Mouse (Mus musculus) MEL (cell line): ENCODE results near the gene Gramd2. TPM values are rescaled to one million over a fixed set of nuclear protein-coding genes. Genes with fewer than 3 reads are reported as not detected.

Experiments
- DNase-seq: peaks from one replicate; pipeline ENCODE4 v3.0.0; 2011; ENCODE audit warnings: low read depth, low spot score
- H3K27ac ChIP-seq: 2 replicates; pipeline ENCODE4 v1.5.1; 2012; ENCODE audit warnings: low read depth, mild to moderate bottlenecking, control low read depth, low read length, moderate library complexity; ENCODE audit not compliant: control insufficient read depth
- H3K27me3 ChIP-seq, 2 experiments: fragments of 150-350 bp in 1 of 2; sonication (generic) in 1 of 2; 2 replicates each; pipeline ENCODE4 v1.6.1; 2012; ENCODE audit warnings: low read length in 2 of 2, mild to moderate bottlenecking in 2 of 2, improper control_type of control experiment in 1 of 2, moderate library complexity in 1 of 2; ENCODE audit not compliant: insufficient read depth in 2 of 2, control insufficient read depth in 1 of 2
- H3K36me3 ChIP-seq, 2 experiments: 2 replicates each; pipeline ENCODE4 v1.6.1; 2012 to 2014; ENCODE audit warnings: low read length in 2 of 2, improper control_type of control experiment in 1 of 2, inconsistent platforms in 1 of 2, mild to moderate bottlenecking in 1 of 2; ENCODE audit not compliant: insufficient read depth in 2 of 2, control insufficient read depth in 1 of 2
- H3K4me1 ChIP-seq, 2 experiments: fragments of 150-350 bp in 1 of 2; sonication (generic) in 1 of 2; 2 replicates each; pipeline ENCODE4 v1.6.1; 2012; ENCODE audit warnings: low read length in 2 of 2, improper control_type of control experiment in 1 of 2, mild to moderate bottlenecking in 1 of 2; ENCODE audit not compliant: insufficient read depth in 2 of 2, control insufficient read depth in 1 of 2
- H3K4me3 ChIP-seq, 2 experiments: fragments of 150-350 bp in 1 of 2; sonication (generic) in 1 of 2; 2 replicates each; pipeline ENCODE4 v1.5.1; 2012; ENCODE audit warnings: low read depth in 2 of 2, low read length in 2 of 2, mild to moderate bottlenecking in 2 of 2, moderate library complexity in 2 of 2, control low read depth in 1 of 2, improper control_type of control experiment in 1 of 2; ENCODE audit not compliant: control insufficient read depth in 1 of 2, insufficient read depth in 1 of 2
- H3K79me2 ChIP-seq: 2 replicates; pipeline ENCODE4 v1.6.1; 2012; ENCODE audit warnings: mild to moderate bottlenecking, low read length, moderate library complexity; ENCODE audit not compliant: control insufficient read depth, poor library complexity, insufficient read depth
- H3K9ac ChIP-seq: 2 replicates; pipeline ENCODE4 v1.6.1; 2012; ENCODE audit warnings: low read depth, mild to moderate bottlenecking, control low read depth, low read length, moderate library complexity; ENCODE audit not compliant: control insufficient read depth, poor library complexity, severe bottlenecking
- H3K9me3 ChIP-seq: fragments of 150-350 bp; sonication (generic); replicated peaks from 2 replicates; pipeline ENCODE4 v1.6.1; 2012; ENCODE audit warnings: mild to moderate bottlenecking, low read length, improper control_type of control experiment, moderate library complexity; ENCODE audit not compliant: insufficient read depth
- EP300 ChIP-seq, 2 experiments: IDR thresholded peaks; 2 replicates each; pipeline ENCODE4 v1.6.1; 2011; ENCODE audit warnings: improper control_type of control experiment in 2 of 2, low read length in 2 of 2, low read depth in 1 of 2, mild to moderate bottlenecking in 1 of 2
- GATA1 ChIP-seq: IDR thresholded peaks from 2 replicates; pipeline ENCODE4 v1.6.1; 2011; ENCODE audit warnings: low read depth, low read length, improper control_type of control experiment
- HCFC1 ChIP-seq: IDR thresholded peaks from 2 replicates; pipeline ENCODE4 v1.6.1; 2012; ENCODE audit warnings: low read depth, mild to moderate bottlenecking, inconsistent platforms, low read length, improper control_type of control experiment, moderate library complexity
- JUND ChIP-seq: IDR thresholded peaks from 2 replicates; pipeline ENCODE4 v1.6.1; 2011; ENCODE audit warnings: low read depth, mild to moderate bottlenecking, improper control_type of control experiment, low read length
- MAFK ChIP-seq: IDR thresholded peaks from 2 replicates; pipeline ENCODE4 v1.6.1; 2011; ENCODE audit warnings: low read depth, mild to moderate bottlenecking, low read length, improper control_type of control experiment, borderline replicate concordance
- MEF2A ChIP-seq: IDR thresholded peaks from 2 replicates; pipeline ENCODE4 v1.6.1; 2014; ENCODE audit warnings: low read depth, mild to moderate bottlenecking, inconsistent platforms, low read length, improper control_type of control experiment; ENCODE audit not compliant: poor library complexity, insufficient replicate concordance, severe bottlenecking; ENCODE audit errors: extremely low read depth
- MXI1 ChIP-seq: IDR thresholded peaks from 2 replicates; pipeline ENCODE4 v1.6.1; 2011; ENCODE audit warnings: mild to moderate bottlenecking, low read depth, low read length, improper control_type of control experiment
- MYB ChIP-seq: IDR thresholded peaks from 2 replicates; pipeline ENCODE4 v1.6.1; 2011; ENCODE audit warnings: mild to moderate bottlenecking, low read depth, low read length, improper control_type of control experiment
- MYC ChIP-seq: IDR thresholded peaks from 2 replicates; pipeline ENCODE4 v1.6.1; 2011; ENCODE audit warnings: low read depth, mild to moderate bottlenecking, low read length, improper control_type of control experiment, moderate library complexity
- POLR2A ChIP-seq, 2 experiments: IDR thresholded peaks; 2 replicates each; pipeline ENCODE4 v1.6.1; 2011 to 2012; ENCODE audit warnings: low read length in 2 of 2, mild to moderate bottlenecking in 2 of 2, control low read depth in 1 of 2, improper control_type of control experiment in 1 of 2, low read depth in 1 of 2, moderate library complexity in 1 of 2; ENCODE audit not compliant: control insufficient read depth in 1 of 2, insufficient read depth in 1 of 2, poor library complexity in 1 of 2
- POLR2AphosphoS2 ChIP-seq: IDR thresholded peaks from 2 replicates; pipeline ENCODE4 v1.6.1; 2011; ENCODE audit warnings: low read length, improper control_type of control experiment
- RCOR1 ChIP-seq: IDR thresholded peaks from 2 replicates; pipeline ENCODE4 v1.6.1; 2012; ENCODE audit warnings: low read depth, mild to moderate bottlenecking, inconsistent platforms, low read length, improper control_type of control experiment
- SIN3A ChIP-seq: IDR thresholded peaks from 2 replicates; pipeline ENCODE4 v1.6.1; 2012; ENCODE audit warnings: low read length, improper control_type of control experiment, inconsistent platforms
- SMC3 ChIP-seq: IDR thresholded peaks from 2 replicates; pipeline ENCODE4 v1.6.1; 2011; ENCODE audit warnings: low read depth, low read length, improper control_type of control experiment
- TAL1 ChIP-seq: IDR thresholded peaks from 2 replicates; pipeline ENCODE4 v1.6.1; 2012; ENCODE audit warnings: mild to moderate bottlenecking, inconsistent platforms, low read length, moderate library complexity, mixed read lengths
- TCF12 ChIP-seq: IDR thresholded peaks from 2 replicates; pipeline ENCODE4 v1.6.1; 2014; ENCODE audit warnings: low read depth, mild to moderate bottlenecking, inconsistent platforms, low read length, improper control_type of control experiment, moderate library complexity
- UBTF ChIP-seq: IDR thresholded peaks from 2 replicates; pipeline ENCODE4 v1.6.1; 2012; ENCODE audit warnings: low read depth, mild to moderate bottlenecking, inconsistent platforms, low read length, improper control_type of control experiment, moderate library complexity, borderline replicate concordance; ENCODE audit not compliant: insufficient read depth
- USF2 ChIP-seq, 2 experiments: IDR thresholded peaks; 2 replicates each; pipeline ENCODE4 v1.6.1; 2011 to 2012; ENCODE audit warnings: improper control_type of control experiment in 2 of 2, low read length in 2 of 2, borderline replicate concordance in 1 of 2, inconsistent platforms in 1 of 2, low read depth in 1 of 2, mild to moderate bottlenecking in 1 of 2; ENCODE audit not compliant: insufficient read depth in 1 of 2
- ZC3H11A ChIP-seq: IDR thresholded peaks from 2 replicates; pipeline ENCODE4 v1.6.1; 2012; ENCODE audit warnings: low read depth, mild to moderate bottlenecking, inconsistent platforms, low read length, improper control_type of control experiment
- ZNF384 ChIP-seq: IDR thresholded peaks from 2 replicates; pipeline ENCODE4 v1.6.1; 2012; ENCODE audit warnings: low read depth, mild to moderate bottlenecking, inconsistent platforms, low read length, improper control_type of control experiment
- polyA plus RNA-seq, 2 experiments: library from polyadenylated mRNA; stranded (reverse) in 1 of 2; unstranded in 1 of 2; fragments of >175 nt in 1 of 2; fragments of >200 nt in 1 of 2; gene quantifications; 2 replicates each; pipeline versions ENCODE4 v1.2.1 to v1.2.4; 2012; ENCODE audit warnings: low replicate concordance in 2 of 2, low read depth in 1 of 2; ENCODE audit not compliant: insufficient read length in 2 of 2, insufficient read depth in 1 of 2, missing spikeins in 1 of 2
- total RNA-seq: library from RNA; depleted of rRNA; stranded (reverse); fragments of 300-350 nt; gene quantifications from 2 replicates; pipeline ENCODE4 v1.2.3, GENCODE M21; 2012

Gramd2 gene
- total and polyA plus RNA-seq, 3 experiments = 0.04 TPM; not detected in 2

DNA sequence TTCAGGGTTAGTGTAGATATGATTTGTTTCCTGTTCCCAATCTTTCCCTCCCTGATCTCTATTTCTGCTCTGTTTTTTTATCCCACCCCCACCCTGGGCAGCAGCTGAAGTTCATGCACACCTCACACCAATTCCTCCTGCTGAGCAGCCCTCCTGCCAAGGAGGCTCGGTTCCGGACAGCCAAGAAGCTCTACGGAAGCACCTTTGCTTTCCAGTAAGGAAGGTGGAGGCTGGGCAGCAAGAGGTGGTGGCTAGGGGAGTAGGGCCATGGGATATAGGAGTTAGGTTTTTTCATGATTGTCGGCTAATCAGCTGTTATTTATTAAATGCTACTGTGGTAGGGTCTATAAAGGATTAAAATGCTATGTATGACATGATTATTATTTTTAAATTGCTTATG, 40.0 kb upstream of the Gramd2 start:
- peaks cover 11 to 13% of the 10 kb centered on the region in 2 experiments for H3K4me1 ChIP-seq
- H3K27ac ChIP-seq = no peak overlapping the region
- H3K36me3 ChIP-seq = peaks cover 11 to 25% of the 10 kb centered on the region in 2 experiments
- no peak for TF ChIP-seq POLR2AphosphoS2
- TF ChIP-seq MAFK = no peak
- TF ChIP-seq SMC3 = no peak
- no peak for TF ChIP-seq GATA1
- no peak for TF ChIP-seq ZC3H11A
- TF ChIP-seq MYC = no peak
- no peak for TF ChIP-seq EP300 (IDR thresholded peaks at IDR 0.05; ENCODE audit: low read depth in 1 of 2, low read length in 2 of 2)
- no peak for TF ChIP-seq JUND
- TF ChIP-seq TAL1 = no peak
- H3K27me3 ChIP-seq = no peaks in the 10 kb centered on the region
- H3K4me3 ChIP-seq = no peak overlapping the region
- no peaks in the 10 kb centered on the region for H3K79me2 ChIP-seq
- H3K9me3 ChIP-seq = no peaks in the 10 kb centered on the region
- no peak for DNase-seq
- H3K9ac ChIP-seq = no peak overlapping the region

DNA sequence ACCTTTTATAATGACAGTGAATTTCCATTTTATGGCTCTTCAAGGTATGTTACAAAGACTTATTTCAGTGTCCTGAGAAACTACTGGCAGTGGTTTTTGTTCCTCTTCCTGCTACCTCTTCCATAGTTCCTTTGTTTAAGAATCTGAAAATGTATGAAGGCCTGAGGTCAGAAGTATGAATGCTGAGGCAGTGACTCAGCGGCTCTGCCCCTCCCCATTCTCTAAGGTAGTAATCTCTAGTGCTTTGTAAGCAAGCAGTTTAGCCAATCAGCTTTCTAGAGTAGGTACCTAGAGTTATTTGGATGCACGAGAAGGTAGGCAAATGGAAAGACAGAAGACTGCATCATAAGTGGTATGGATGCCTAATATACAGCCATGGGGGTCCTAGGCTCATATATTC, 38.6 kb upstream of the Gramd2 start:
- H3K9me3 ChIP-seq = no peaks in the 10 kb centered on the region
- no peak for TF ChIP-seq ZNF384
- TF ChIP-seq ZC3H11A = no peak
- TF ChIP-seq SMC3 = no peak
- TF ChIP-seq MEF2A = no peak
- no peak for TF ChIP-seq TCF12
- no peak for TF ChIP-seq MYB
- TF ChIP-seq RCOR1 = no peak
- no peak for TF ChIP-seq MAFK
- TF ChIP-seq MXI1 = no peak
- no peak for TF ChIP-seq POLR2A (IDR thresholded peaks at IDR 0.05; ENCODE audit: control insufficient read depth in 1 of 2, insufficient read depth in 1 of 2, low read depth in 1 of 2, low read length in 2 of 2, poor library complexity in 1 of 2)
- no peak for TF ChIP-seq POLR2AphosphoS2
- no peak for TF ChIP-seq UBTF
- TF ChIP-seq HCFC1 = no peak
- no peak for TF ChIP-seq SIN3A
- no peak for TF ChIP-seq MYC
- no peak for TF ChIP-seq USF2 (IDR thresholded peaks at IDR 0.05; ENCODE audit: borderline replicate concordance in 1 of 2, insufficient read depth in 1 of 2, low read depth in 1 of 2, low read length in 2 of 2)
- H3K9ac ChIP-seq = no peak overlapping the region
- no peak for DNase-seq
- H3K4me1 ChIP-seq = peaks cover 11 to 13% of the 10 kb centered on the region in 2 experiments
- H3K27ac ChIP-seq = no peak overlapping the region
- H3K36me3 ChIP-seq = peaks cover 11 to 25% of the 10 kb centered on the region in 2 experiments
- H3K79me2 ChIP-seq = no peaks in the 10 kb centered on the region
- no peak overlapping the region for H3K4me3 ChIP-seq
- H3K27me3 ChIP-seq = no peaks in the 10 kb centered on the region
